Mouse (Mus musculus) neutrophil, adult 5-6 weeks (primary cell): ENCODE results near the gene Slc24a2. TPM values are rescaled to one million over a fixed set of nuclear protein-coding genes. Genes with fewer than 3 reads are reported as not detected.

ENCODE experiments used
- ATAC-seq: fragments of 151-379, 151-347 bp; 2 replicates; pipeline ENCODE4 v1.8.0; 2017; ENCODE audit warnings: mild to moderate bottlenecking, moderate TSS enrichment; ENCODE audit not compliant: insufficient number of reproducible peaks, poor library complexity, low FRiP score, severe bottlenecking; ENCODE audit errors: extremely low read depth
- total RNA-seq: library from RNA; stranded (forward); fragments of 200-1000 nt; gene quantifications from 2 replicates; pipeline ENCODE4 v1.2.3, GENCODE M21; 2017

Gene Slc24a2
- total RNA-seq, 1 experiment from 2014 or later = not detected

GRCm38 (mm10) chr4:87132525-87132924 lies 97.8 kb downstream of the Slc24a2 start:
- ATAC-seq = no peak

- ATAC-seq = no peak
These were observed 103.5 kb downstream of the Slc24a2 start for GRCm38 (mm10) chr4:87126756-87127155.

- no peak for ATAC-seq
These were observed 110.5 kb downstream of the Slc24a2 start for GRCm38 (mm10) chr4:87119758-87120157.

GRCm38 (mm10) chr4:87115726-87116125 lies 114.6 kb downstream of the Slc24a2 start:
- ATAC-seq = no peak

- no peak for ATAC-seq
These were observed 120.8 kb downstream of the Slc24a2 start for GRCm38 (mm10) chr4:87109331-87110059.

- no peak for ATAC-seq
These were observed 129.3 kb downstream of the Slc24a2 start for GRCm38 (mm10) chr4:87100936-87101335.

GRCm38 (mm10) chr4:87096186-87096585 lies 134.1 kb downstream of the Slc24a2 start:
- ATAC-seq = no peak

- ATAC-seq = no peak
These were observed 136.7 kb downstream of the Slc24a2 start for GRCm38 (mm10) chr4:87093612-87094011.

- ATAC-seq = no peak
These were observed 139.4 kb downstream of the Slc24a2 start for GRCm38 (mm10) chr4:87090841-87091240.

- no peak for ATAC-seq
These were observed 141.6 kb downstream of the Slc24a2 start for GRCm38 (mm10) chr4:87088713-87089112.

GRCm38 (mm10) chr4:87087597-87087996 lies 142.7 kb downstream of the Slc24a2 start:
- no peak for ATAC-seq

- ATAC-seq = no peak
These were observed 143.2 kb downstream of the Slc24a2 start for GRCm38 (mm10) chr4:87086933-87087577.

GRCm38 (mm10) chr4:87081321-87081720 lies 149.0 kb downstream of the Slc24a2 start:
- ATAC-seq = no peak

GRCm38 (mm10) chr4:87079305-87079704 lies 151.0 kb downstream of the Slc24a2 start:
- no peak for ATAC-seq

- no peak for ATAC-seq
These were observed 151.6 kb downstream of the Slc24a2 start for GRCm38 (mm10) chr4:87078726-87079125.

GRCm38 (mm10) chr4:87075761-87076160 lies 154.5 kb downstream of the Slc24a2 start:
- ATAC-seq = no peak

GRCm38 (mm10) chr4:87068121-87068520 lies 162.2 kb downstream of the Slc24a2 start:
- ATAC-seq = no peak

- ATAC-seq = no peak
These were observed 165.1 kb downstream of the Slc24a2 start for GRCm38 (mm10) chr4:87065227-87065626.

GRCm38 (mm10) chr4:87064561-87064960 lies 165.7 kb downstream of the Slc24a2 start:
- ATAC-seq = no peak

- no peak for ATAC-seq
These were observed 167.5 kb downstream of the Slc24a2 start for GRCm38 (mm10) chr4:87062771-87063253.
